Mouse (Mus musculus) midbrain, embryonic 13.5 days (tissue): ENCODE measurements around the gene Tmem140. TPM values are rescaled to one million over a fixed set of nuclear protein-coding genes. Genes with fewer than 3 reads are reported as not detected.
A peak's percentile ranks its signal among the peaks of the same experiment; 100 is the strongest.

Source experiments
- ATAC-seq: fragments of 200-750 bp; cut with Nextera tagmentation; 2 replicates; pipeline ENCODE4 v1.8.0; 2017; ENCODE audit warnings: mild to moderate bottlenecking, moderate TSS enrichment, moderate library complexity
- H3K27ac ChIP-seq: fragments of 300-500 bp; sonication (generic); 2 replicates; pipeline ENCODE4 v1.5.1; 2015; ENCODE audit warnings: inconsistent platforms, mild to moderate bottlenecking, moderate library complexity
- H3K27me3 ChIP-seq: fragments of 300-500 bp; sonication (generic); 2 replicates; pipeline ENCODE4 v1.6.1; 2015; ENCODE audit warnings: mild to moderate bottlenecking, inconsistent platforms
- H3K36me3 ChIP-seq: fragments of 300-500 bp; sonication (generic); 2 replicates; pipeline ENCODE4 v1.6.1; 2015; ENCODE audit warnings: mild to moderate bottlenecking, inconsistent platforms
- H3K4me1 ChIP-seq: fragments of 300-500 bp; sonication (generic); replicated peaks from 2 replicates; pipeline ENCODE4 v1.6.1; 2015; ENCODE audit warnings: inconsistent platforms
- H3K4me2 ChIP-seq: fragments of 300-500 bp; sonication (generic); replicated peaks from 2 replicates; pipeline ENCODE4 v1.6.1; 2015; ENCODE audit warnings: moderate library complexity, mild to moderate bottlenecking, inconsistent platforms
- H3K4me3 ChIP-seq: fragments of 300-500 bp; sonication (generic); replicated peaks from 2 replicates; pipeline ENCODE4 v1.5.1; 2015; ENCODE audit warnings: mild to moderate bottlenecking, inconsistent platforms
- H3K9ac ChIP-seq: fragments of 300-500 bp; sonication (generic); replicated peaks from 2 replicates; pipeline ENCODE4 v1.6.1; 2015; ENCODE audit warnings: mild to moderate bottlenecking, inconsistent platforms
- H3K9me3 ChIP-seq: fragments of 300-500 bp; sonication (generic); 2 replicates; pipeline ENCODE4 v1.6.1; 2016; ENCODE audit warnings: mild to moderate bottlenecking, inconsistent platforms
- WGBS: fragments of 180-500 bp; shearing (Covaris S2); methylation state at CpG from one replicate; pipeline ENCODE4 v1.1.7; 2015; 5-methylcytosine and 5-hydroxymethylcytosine counted together
- polyA plus RNA-seq: library from polyadenylated mRNA; unstranded; fragments of >200 nt; fragmentation: Nextera tagmentation; extraction: Ambion mirVana; gene quantifications from 2 replicates; pipeline ENCODE4 v1.2.1, GENCODE M21; 2015

Gene Tmem140
- polyA plus RNA-seq, 1 experiment from 2014 or later: 0.96 TPM

DNA sequence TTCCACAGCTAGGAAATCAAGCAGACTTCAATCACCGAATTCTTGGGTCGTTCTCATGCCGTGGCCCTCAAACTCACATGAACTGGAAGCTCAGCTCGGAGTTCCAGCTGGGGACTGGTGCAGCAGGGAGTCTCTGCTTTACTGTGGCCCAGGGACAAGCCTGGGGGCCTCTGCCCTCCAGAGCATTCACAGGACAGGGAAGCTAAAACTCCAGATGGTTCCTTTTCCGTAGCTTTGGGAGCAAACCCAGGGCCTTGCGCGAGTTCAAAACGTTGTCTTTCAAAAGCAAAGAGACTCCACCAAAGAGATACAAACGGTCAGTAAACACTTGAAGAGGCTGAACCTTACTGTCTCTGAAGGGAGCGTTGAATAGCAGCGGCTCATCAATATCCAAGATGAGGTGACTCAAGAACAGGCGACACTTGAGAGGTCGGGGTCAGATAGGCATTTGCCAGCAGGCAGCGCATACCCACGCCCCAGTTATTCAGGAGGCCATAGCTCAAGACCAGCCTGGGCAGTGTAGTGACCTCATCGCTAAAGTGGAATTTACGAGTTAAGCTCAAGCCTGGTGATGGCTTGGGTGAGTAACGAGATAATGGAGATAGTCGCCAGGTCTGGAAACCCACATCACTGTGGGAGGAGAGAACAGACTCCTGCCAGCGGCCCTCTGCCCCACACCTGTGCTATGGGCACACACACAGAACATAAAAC lies 5.7 kb downstream of the Tmem140 start:
- Histone ChIP-seq H3K4me3 (no peak overlapping the region), H3K4me1 (peaks cover 8% of the 10 kb centered on the region; the same call in 1 of the 2 replicates), H3K27ac (no peak overlapping the region), H3K36me3 (peaks cover 3% of the 10 kb centered on the region; the same call in 1 of the 2 replicates), H3K27me3 (no peaks in the 10 kb centered on the region), H3K4me2 (no peak overlapping the region), H3K9ac (no peak overlapping the region), H3K9me3 (no peaks in the 10 kb centered on the region)
- ATAC-seq: no peak
- WGBS: 84% methylated on average over 20 of the region's 20 CpGs

GRCm38 (mm10) chr6:34869225-34869915 lies 6.4 kb downstream of the Tmem140 start:
- H3K4me3 ChIP-seq: no peak overlapping the region
- H3K4me2 ChIP-seq: no peak overlapping the region
- H3K9ac ChIP-seq: no peak overlapping the region
- ATAC-seq: no peak
- 87% methylated on average over 13 of the region's 13 CpGs for WGBS
- H3K27ac ChIP-seq: no peak overlapping the region
- peaks cover 8% of the 10 kb centered on the region; the same call in 1 of the 2 replicates for H3K4me1 ChIP-seq
- H3K36me3 ChIP-seq: peaks cover 6% of the 10 kb centered on the region; the same call in 1 of the 2 replicates
- H3K27me3 ChIP-seq: no peaks in the 10 kb centered on the region
- H3K9me3 ChIP-seq: no peaks in the 10 kb centered on the region

DNA sequence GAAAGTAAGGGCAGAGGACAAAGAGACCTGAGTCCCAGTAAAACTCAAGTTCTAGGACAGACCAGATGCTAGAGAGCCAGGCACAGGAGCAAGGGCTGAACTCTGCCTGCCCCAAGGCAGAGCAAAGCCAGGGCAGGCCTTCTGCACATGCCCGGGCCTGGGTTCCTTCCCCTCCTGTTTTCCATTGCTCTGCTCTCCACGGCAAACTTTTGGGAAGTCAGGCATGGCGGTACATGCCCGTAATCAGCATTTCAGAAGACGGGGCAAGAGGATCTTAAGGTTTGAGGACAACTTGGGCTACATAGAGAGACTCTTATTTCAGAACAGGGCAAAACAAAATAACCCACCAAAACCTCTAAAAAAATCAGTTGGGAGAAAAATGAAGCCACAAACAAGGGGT lies 7.2 kb downstream of the Tmem140 start:
- Histone ChIP-seq H3K27me3 (no peaks in the 10 kb centered on the region), H3K9ac (no peak overlapping the region), H3K4me3 (no peak overlapping the region), H3K9me3 (no peaks in the 10 kb centered on the region), H3K4me2 (no peak overlapping the region), H3K27ac (no peak overlapping the region), H3K36me3 (peaks cover 6% of the 10 kb centered on the region; the same call in 1 of the 2 replicates), H3K4me1 (peaks cover 8% of the 10 kb centered on the region; the same call in 1 of the 2 replicates)
- WGBS: 82% methylated on average over 5 of the region's 5 CpGs
- ATAC-seq: no peak

DNA sequence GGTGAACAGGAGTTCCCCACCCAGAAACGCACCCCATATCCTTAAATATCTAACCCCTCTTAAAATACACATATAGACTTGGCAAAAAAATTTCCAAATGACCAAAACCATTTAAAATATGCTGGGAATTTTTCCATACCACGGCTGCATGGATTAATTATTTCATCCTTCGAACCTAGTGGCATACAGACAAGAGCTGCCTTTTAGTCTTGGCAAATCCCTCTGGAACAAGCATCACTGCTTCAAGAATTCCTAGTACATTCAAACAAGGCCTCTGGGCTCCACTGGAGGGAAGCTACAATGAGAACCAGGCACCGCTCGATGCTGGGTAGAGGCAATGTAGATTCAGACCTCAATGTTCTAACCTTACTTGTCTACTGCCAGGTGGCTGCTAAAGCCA lies 7.8 kb downstream of the Tmem140 start:
- H3K9me3 ChIP-seq: no peaks in the 10 kb centered on the region
- ATAC-seq: no peak
- H3K27me3 ChIP-seq: no peaks in the 10 kb centered on the region
- WGBS: 80% methylated on average over 5 of the region's 5 CpGs
- no peak overlapping the region for H3K4me2 ChIP-seq
- no peak overlapping the region for H3K9ac ChIP-seq
- peaks cover 8% of the 10 kb centered on the region; the same call in 1 of the 2 replicates for H3K4me1 ChIP-seq
- peaks cover 9% of the 10 kb centered on the region; the same call in 1 of the 2 replicates for H3K36me3 ChIP-seq
- H3K4me3 ChIP-seq: no peak overlapping the region
- no peak overlapping the region for H3K27ac ChIP-seq

DNA sequence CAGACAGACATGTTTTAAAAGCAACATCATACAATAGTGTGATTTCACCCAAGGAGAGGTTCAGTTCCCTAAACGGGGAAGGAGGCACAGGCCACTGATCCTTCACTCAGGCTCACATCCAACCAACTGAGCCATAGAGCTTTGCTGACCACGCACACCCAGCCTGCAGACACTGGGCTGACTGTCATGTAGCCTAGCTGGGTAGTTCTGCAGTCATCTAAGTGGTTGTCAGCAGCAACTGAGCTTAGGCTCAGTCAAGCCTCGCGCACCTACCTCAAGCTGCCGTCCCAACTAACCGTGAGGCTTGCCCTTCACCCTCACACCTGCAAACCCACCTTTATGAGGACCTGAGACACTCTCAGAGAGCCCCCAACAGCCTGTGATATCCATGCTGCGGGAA lies 9.0 kb downstream of the Tmem140 start:
- no peaks in the 10 kb centered on the region for H3K9me3 ChIP-seq
- peaks cover 12% of the 10 kb centered on the region for H3K4me1 ChIP-seq
- H3K27me3 ChIP-seq: no peaks in the 10 kb centered on the region
- no peak overlapping the region for H3K4me2 ChIP-seq
- H3K9ac ChIP-seq: no peak overlapping the region
- no peak for ATAC-seq
- 92% methylated on average over 7 of the region's 7 CpGs for WGBS
- no peak overlapping the region for H3K4me3 ChIP-seq
- no peak overlapping the region for H3K27ac ChIP-seq
- peaks cover 9% of the 10 kb centered on the region; the same call in 1 of the 2 replicates for H3K36me3 ChIP-seq

DNA sequence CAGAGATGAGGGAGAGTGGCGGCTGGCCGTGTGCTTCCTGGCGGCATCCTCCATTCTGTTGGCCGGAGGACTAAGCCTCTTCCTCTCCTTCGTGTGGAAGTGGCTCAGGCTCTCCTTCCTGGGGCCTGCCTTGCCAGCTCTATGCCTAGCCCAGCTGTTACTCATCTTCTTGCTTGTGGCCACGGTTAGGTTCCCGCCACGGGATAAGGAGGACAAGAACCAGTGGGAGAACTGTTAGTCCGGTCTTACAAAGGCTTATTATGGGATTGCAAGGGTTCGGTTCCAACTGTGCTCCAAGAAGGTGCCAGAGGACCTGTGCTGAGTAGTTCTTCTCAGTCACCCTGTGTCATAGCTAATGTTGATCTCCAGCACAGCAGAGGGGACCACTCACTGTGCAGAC lies 9.9 kb downstream of the Tmem140 start:
- 88% methylated on average over 10 of the region's 10 CpGs for WGBS
- ATAC-seq: no peak
- no peak overlapping the region for H3K27ac ChIP-seq

GRCm38 (mm10) chr6:34874101-34874921 lies 11.4 kb downstream of the Tmem140 start:
- no peaks in the 10 kb centered on the region for H3K9me3 ChIP-seq
- peak overlapping the region; percentile 41; the same call in 1 of the 2 replicates for H3K9ac ChIP-seq
- H3K4me2 ChIP-seq: no peak overlapping the region
- H3K4me3 ChIP-seq: no peak overlapping the region
- H3K36me3 ChIP-seq: peaks cover 9% of the 10 kb centered on the region; the same call in 1 of the 2 replicates
- no peaks in the 10 kb centered on the region for H3K27me3 ChIP-seq
- no peak overlapping the region for H3K27ac ChIP-seq
- H3K4me1 ChIP-seq: peaks cover 20% of the 10 kb centered on the region
- WGBS: 75% methylated on average over 21 of the region's 21 CpGs
- ATAC-seq: no peak

More for the DNA sequence above, 9.9 kb downstream of the Tmem140 start:
- Histone ChIP-seq H3K9me3 (no peaks in the 10 kb centered on the region), H3K27me3 (no peaks in the 10 kb centered on the region), H3K9ac (no peak overlapping the region), H3K4me2 (no peak overlapping the region), H3K4me3 (no peak overlapping the region), H3K4me1 (peaks cover 13% of the 10 kb centered on the region), H3K36me3 (peaks cover 9% of the 10 kb centered on the region; the same call in 1 of the 2 replicates)

DNA sequence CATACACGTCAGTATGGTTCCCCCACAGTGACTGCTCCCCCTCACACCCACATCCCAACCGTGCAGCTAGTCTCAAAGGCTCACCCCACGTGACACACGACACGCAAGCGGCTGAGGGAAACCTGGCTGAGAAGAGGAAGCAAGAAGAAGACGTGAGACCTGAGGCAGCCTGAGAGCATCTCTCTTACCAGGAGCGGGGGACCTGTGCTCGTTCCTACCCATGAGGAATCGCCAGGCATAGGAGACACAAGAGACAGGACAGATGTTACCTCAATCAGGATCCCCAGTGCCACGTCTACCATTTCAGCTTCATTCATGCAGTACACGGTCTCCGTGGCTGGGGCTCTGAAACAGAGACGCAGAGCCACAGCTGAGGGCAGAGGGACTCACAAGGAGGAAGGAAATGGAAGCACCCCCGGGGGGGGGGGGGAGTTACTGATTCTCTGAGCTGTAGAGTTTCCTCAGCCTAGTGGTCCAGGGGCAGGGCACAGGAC lies 12.4 kb downstream of the Tmem140 start:
- peaks cover 9% of the 10 kb centered on the region; the same call in 1 of the 2 replicates for H3K36me3 ChIP-seq
- 90% methylated on average over 15 of the region's 15 CpGs for WGBS
- H3K9me3 ChIP-seq: no peaks in the 10 kb centered on the region
- H3K4me1 ChIP-seq: peaks cover 20% of the 10 kb centered on the region
- H3K27ac ChIP-seq: no peak overlapping the region
- H3K27me3 ChIP-seq: no peaks in the 10 kb centered on the region
- H3K4me2 ChIP-seq: no peak overlapping the region
- no peak overlapping the region for H3K4me3 ChIP-seq
- ATAC-seq: no peak
- H3K9ac ChIP-seq: no peak overlapping the region

- H3K4me3 ChIP-seq: peak overlapping the region; percentile 66; the same call in 1 of the 2 replicates
- H3K4me2 ChIP-seq: peak overlapping the region; percentile 73
- H3K4me1 ChIP-seq: peaks cover 20% of the 10 kb centered on the region
- 58% methylated on average over 12 of the region's 12 CpGs for WGBS
- H3K27me3 ChIP-seq: no peaks in the 10 kb centered on the region
- peaks cover 16% of the 10 kb centered on the region for H3K36me3 ChIP-seq
- H3K27ac ChIP-seq: no peak overlapping the region
- H3K9ac ChIP-seq: peak overlapping the region; percentile 84
- no peaks in the 10 kb centered on the region for H3K9me3 ChIP-seq
- ATAC-seq: no peak
Observed at GRCm38 (mm10) chr6:34875966-34876834, 13.3 kb downstream of the Tmem140 start.

- H3K27me3 ChIP-seq: no peaks in the 10 kb centered on the region
- H3K27ac ChIP-seq: no peak overlapping the region; the same call in 1 of the 2 replicates
- H3K4me3 ChIP-seq: peak overlapping the region; percentile 66
- H3K4me2 ChIP-seq: peak overlapping the region; percentile 73
- peaks cover 20% of the 10 kb centered on the region for H3K36me3 ChIP-seq
- H3K4me1 ChIP-seq: peaks cover 20% of the 10 kb centered on the region
- H3K9me3 ChIP-seq: no peaks in the 10 kb centered on the region
- WGBS: 65% methylated on average over 2 of the region's 2 CpGs
- no peak for ATAC-seq
- peak overlapping the region; percentile 84 for H3K9ac ChIP-seq
Observed at GRCm38 (mm10) chr6:34876835-34877156, 13.8 kb downstream of the Tmem140 start.
